Mouse (Mus musculus) heart, embryonic 16.5 days (tissue): ENCODE measurements around the gene Lcp1. TPM values are rescaled to one million over a fixed set of nuclear protein-coding genes. Genes with fewer than 3 reads are reported as not detected.

Source experiments
- ATAC-seq: fragments of 200-750 bp; cut with Nextera tagmentation; replicated peaks from 2 replicates; pipeline ENCODE4 v1.8.0; 2017; ENCODE audit warnings: moderate number of reproducible peaks; ENCODE audit not compliant: insufficient read depth, low FRiP score; ENCODE audit errors: extremely low read depth
- H3K27ac ChIP-seq: fragments of 300-500 bp; sonication (generic); 2 replicates; pipeline ENCODE4 v1.5.1; 2014; ENCODE audit warnings: mild to moderate bottlenecking, low read length, control low read depth, moderate library complexity
- H3K27me3 ChIP-seq: fragments of 300-500 bp; sonication (generic); 2 replicates; pipeline ENCODE4 v1.6.1; 2014; ENCODE audit warnings: low read length, mixed read lengths; ENCODE audit not compliant: control insufficient read depth, insufficient read depth
- H3K36me3 ChIP-seq: fragments of 300-500 bp; sonication (generic); 2 replicates; pipeline ENCODE4 v1.6.1; 2014; ENCODE audit not compliant: control insufficient read depth, insufficient read depth
- H3K4me1 ChIP-seq: fragments of 300-500 bp; sonication (generic); 2 replicates; pipeline ENCODE4 v1.6.1; 2014; ENCODE audit warnings: low read length, mixed read lengths; ENCODE audit not compliant: control insufficient read depth, insufficient read depth
- H3K4me2 ChIP-seq: fragments of 300-500 bp; sonication (generic); 2 replicates; pipeline ENCODE4 v1.6.1; 2014; ENCODE audit warnings: low read depth, mild to moderate bottlenecking, control low read depth, low read length
- H3K4me3 ChIP-seq: fragments of 300-500 bp; sonication (generic); 2 replicates; pipeline ENCODE4 v1.5.1; 2014; ENCODE audit warnings: mild to moderate bottlenecking, control low read depth, low read length
- H3K9ac ChIP-seq: fragments of 300-500 bp; sonication (generic); 2 replicates; pipeline ENCODE4 v1.6.1; 2014; ENCODE audit warnings: low read length, control low read depth
- H3K9me3 ChIP-seq: fragments of 300-500 bp; sonication (generic); replicated peaks from 2 replicates; pipeline ENCODE4 v1.6.1; 2016; ENCODE audit warnings: low read length; ENCODE audit not compliant: control insufficient read depth
- WGBS: fragments of 180-500 bp; shearing (Covaris S2); extraction: QIAGEN DNeasy Blood & Tissue Kit; methylation state at CpG from one replicate; pipeline ENCODE4 v1.1.7; 2014; 5-methylcytosine and 5-hydroxymethylcytosine counted together
- polyA plus RNA-seq: library from polyadenylated mRNA; unstranded; fragments of >200 nt; fragmentation: Nextera tagmentation; extraction: Ambion mirVana; gene quantifications from 2 replicates; pipeline ENCODE4 v1.2.1, GENCODE M21; 2015

The Lcp1 gene
- polyA plus RNA-seq, 1 experiment from 2014 or later: 47.5 TPM

- Histone ChIP-seq H3K27ac (no peak overlapping the region), H3K4me1 (0 out of 2 replicates have a peak, but pooled peaks cover 7% of the 10 kb centered on the region), H3K36me3 (no peaks in the 10 kb centered on the region), H3K9ac (no peak overlapping the region), H3K9me3 (no peaks in the 10 kb centered on the region), H3K4me2 (no peak overlapping the region), H3K27me3 (no peaks in the 10 kb centered on the region), H3K4me3 (no peak overlapping the region)
- no peak for ATAC-seq
- 70% methylated on average over 6 of the region's 6 CpGs for WGBS
These were observed 57.6 kb downstream of the Lcp1 start for GRCm38 (mm10) chr14:75188521-75188920.

- Histone ChIP-seq H3K4me3 (no peak overlapping the region), H3K36me3 (no peaks in the 10 kb centered on the region), H3K9ac (no peak overlapping the region), H3K27ac (no peak overlapping the region), H3K4me2 (no peak overlapping the region), H3K9me3 (no peaks in the 10 kb centered on the region), H3K4me1 (0 out of 2 replicates have a peak, but pooled peaks cover 7% of the 10 kb centered on the region), H3K27me3 (no peaks in the 10 kb centered on the region)
- ATAC-seq: no peak
- 66% methylated on average over 4 of the region's 4 CpGs for WGBS
These were observed 58.1 kb downstream of the Lcp1 start for GRCm38 (mm10) chr14:75189031-75189430.

- H3K4me1 ChIP-seq: 0 out of 2 replicates have a peak, but pooled peaks cover 7% of the 10 kb centered on the region
- no peak for ATAC-seq
- H3K4me3 ChIP-seq: no peak overlapping the region
- no peak overlapping the region for H3K4me2 ChIP-seq
- no peaks in the 10 kb centered on the region for H3K27me3 ChIP-seq
- no peaks in the 10 kb centered on the region for H3K9me3 ChIP-seq
- H3K36me3 ChIP-seq: no peaks in the 10 kb centered on the region
- H3K27ac ChIP-seq: no peak overlapping the region
- WGBS: 89% methylated on average over 4 of the region's 4 CpGs
- no peak overlapping the region for H3K9ac ChIP-seq
These were observed 59.8 kb downstream of the Lcp1 start for GRCm38 (mm10) chr14:75190683-75191082.

GRCm38 (mm10) chr14:75192427-75192826 lies 61.5 kb downstream of the Lcp1 start:
- 71% methylated on average over 10 of the region's 10 CpGs for WGBS
- Histone ChIP-seq H3K4me1 (no peaks in the 10 kb centered on the region), H3K4me3 (no peak overlapping the region), H3K9ac (no peak overlapping the region), H3K27ac (no peak overlapping the region), H3K4me2 (no peak overlapping the region), H3K9me3 (no peaks in the 10 kb centered on the region), H3K27me3 (no peaks in the 10 kb centered on the region), H3K36me3 (no peaks in the 10 kb centered on the region)
- ATAC-seq: no peak

GRCm38 (mm10) chr14:75192858-75193257 lies 62.0 kb downstream of the Lcp1 start:
- Histone ChIP-seq H3K36me3 (no peaks in the 10 kb centered on the region), H3K9ac (no peak overlapping the region), H3K4me2 (no peak overlapping the region), H3K9me3 (no peaks in the 10 kb centered on the region), H3K27me3 (no peaks in the 10 kb centered on the region), H3K4me1 (no peaks in the 10 kb centered on the region), H3K27ac (no peak overlapping the region), H3K4me3 (no peak overlapping the region)
- WGBS: 71% methylated on average over 10 of the region's 10 CpGs
- ATAC-seq: no peak

- Histone ChIP-seq H3K9me3 (no peaks in the 10 kb centered on the region), H3K9ac (no peak overlapping the region), H3K4me1 (no peaks in the 10 kb centered on the region), H3K27ac (no peak overlapping the region), H3K4me3 (no peak overlapping the region), H3K27me3 (no peaks in the 10 kb centered on the region), H3K4me2 (no peak overlapping the region), H3K36me3 (peaks cover 5% of the 10 kb centered on the region)
- no peak for ATAC-seq
- WGBS: 89% methylated on average over 5 of the region's 5 CpGs
These were observed 64.6 kb downstream of the Lcp1 start for GRCm38 (mm10) chr14:75195530-75195929.

GRCm38 (mm10) chr14:75197027-75197426 lies 66.1 kb downstream of the Lcp1 start:
- H3K4me3 ChIP-seq: no peak overlapping the region
- WGBS: 36% methylated on average over 5 of the region's 5 CpGs
- no peak for ATAC-seq
- no peaks in the 10 kb centered on the region for H3K27me3 ChIP-seq
- H3K4me1 ChIP-seq: no peaks in the 10 kb centered on the region
- no peaks in the 10 kb centered on the region; the same call in 1 of the 2 replicates for H3K9me3 ChIP-seq
- no peak overlapping the region for H3K9ac ChIP-seq
- H3K36me3 ChIP-seq: peaks cover 10% of the 10 kb centered on the region
- no peak overlapping the region for H3K4me2 ChIP-seq
- no peak overlapping the region for H3K27ac ChIP-seq

GRCm38 (mm10) chr14:75197660-75198059 lies 66.8 kb downstream of the Lcp1 start:
- no peaks in the 10 kb centered on the region for H3K4me1 ChIP-seq
- no peak overlapping the region for H3K9ac ChIP-seq
- no peak overlapping the region for H3K4me2 ChIP-seq
- H3K27ac ChIP-seq: no peak overlapping the region
- WGBS: 24% methylated on average over 7 of the region's 7 CpGs
- no peak for ATAC-seq
- H3K9me3 ChIP-seq: no peaks in the 10 kb centered on the region; the same call in 1 of the 2 replicates
- H3K36me3 ChIP-seq: peaks cover 10% of the 10 kb centered on the region
- no peaks in the 10 kb centered on the region for H3K27me3 ChIP-seq
- no peak overlapping the region for H3K4me3 ChIP-seq

- Histone ChIP-seq H3K27me3 (no peaks in the 10 kb centered on the region), H3K4me3 (no peak overlapping the region), H3K36me3 (peaks cover 5% of the 10 kb centered on the region; the same call in 1 of the 2 replicates), H3K4me1 (no peaks in the 10 kb centered on the region), H3K9me3 (no peaks in the 10 kb centered on the region; the same call in 1 of the 2 replicates), H3K4me2 (no peak overlapping the region), H3K9ac (no peak overlapping the region), H3K27ac (no peak overlapping the region)
- ATAC-seq: no peak
- WGBS: 79% methylated on average over 6 of the region's 6 CpGs
These were observed 74.6 kb downstream of the Lcp1 start for GRCm38 (mm10) chr14:75205363-75206051.
